Mouse (Mus musculus) central nervous system, embryonic 18 days (tissue): ENCODE data around the gene Rarb. TPM values are rescaled to one million over a fixed set of nuclear protein-coding genes. Genes with fewer than 3 reads are reported as not detected.

ENCODE experiments used
- polyA plus RNA-seq: library from polyadenylated mRNA; depleted of rRNA; stranded (reverse); fragments of >200 nt; gene quantifications from 2 replicates; pipeline ENCODE4 v1.2.3, GENCODE M21; 2012; rRNA removed

Rarb gene
- 30.6 and 53.7 TPM in 2 replicates for polyA plus RNA-seq

DNA sequence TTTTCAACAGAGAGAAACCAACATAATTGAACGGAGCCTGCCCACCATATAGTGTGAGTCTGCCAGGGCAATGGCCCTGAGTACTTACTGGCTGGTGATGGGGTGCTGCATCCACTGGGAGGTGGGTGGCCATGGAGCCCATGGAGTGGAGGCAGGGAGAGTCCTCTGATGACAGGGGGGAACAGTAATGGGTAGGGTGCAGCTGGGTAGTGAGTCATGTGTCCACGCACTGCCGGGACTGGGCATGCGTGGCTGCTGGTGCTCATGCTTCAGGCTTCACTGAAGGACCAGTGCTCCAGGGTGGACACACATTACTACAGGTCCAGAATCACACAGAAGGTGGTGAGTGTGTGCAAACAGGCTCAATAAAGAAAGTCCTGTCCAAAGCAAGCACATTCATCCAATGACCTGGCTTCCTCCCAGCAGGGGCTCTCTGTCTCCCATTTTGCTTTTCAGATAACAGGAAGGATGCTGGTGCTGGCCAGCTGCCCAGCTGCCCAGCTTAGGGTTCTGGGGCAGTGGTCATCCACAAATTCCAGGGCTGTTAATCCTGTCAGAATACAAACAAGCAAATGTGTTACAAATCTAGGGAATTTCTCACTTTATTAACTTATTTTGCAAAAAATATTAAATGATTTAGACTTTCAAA, at the start of gene Rarb:
TSS of gene Rarb (minus strand) at position 555 of the 649 bp plus-strand sequence.

